Mouse (Mus musculus): ENCODE results near the gene Arhgef17.
A peak's percentile ranks its signal among the peaks of the same experiment; 100 is the strongest.

Gene Arhgef17

GRCm38 (mm10) chr7:100942789-100943615 lies 11.1 kb upstream of the Arhgef17 start:
- peak; percentile 65 for ATAC-seq (ENCODE audit: insufficient number of reproducible peaks, low FRiP score, low TSS enrichment)

- no peak for ATAC-seq (ENCODE audit: insufficient number of reproducible peaks, low FRiP score, low TSS enrichment)
Measured at GRCm38 (mm10) chr7:100941169-100941568, 9.3 kb upstream of the Arhgef17 start.

GRCm38 (mm10) chr7:100938106-100938505 lies 6.2 kb upstream of the Arhgef17 start:
- ATAC-seq (ENCODE audit: insufficient number of reproducible peaks, low FRiP score, low TSS enrichment) = no peak

GRCm38 (mm10) chr7:100937481-100937880 lies 5.6 kb upstream of the Arhgef17 start:
- ATAC-seq (ENCODE audit: insufficient number of reproducible peaks, low FRiP score, low TSS enrichment) = no peak

- ATAC-seq (ENCODE audit: insufficient number of reproducible peaks, low FRiP score, low TSS enrichment) = no peak
Measured at GRCm38 (mm10) chr7:100933520-100933919, 1.6 kb upstream of the Arhgef17 start.

GRCm38 (mm10) chr7:100932481-100933007 lies 637 bp upstream of the Arhgef17 start:
- ATAC-seq (ENCODE audit: insufficient number of reproducible peaks, low FRiP score, low TSS enrichment) = no peak

GRCm38 (mm10) chr7:100931316-100931925 lies 486 bp downstream of the Arhgef17 start:
- no peak for ATAC-seq (ENCODE audit: insufficient number of reproducible peaks, low FRiP score, low TSS enrichment)

GRCm38 (mm10) chr7:100930619-100931315 lies 1.1 kb downstream of the Arhgef17 start:
- ATAC-seq (ENCODE audit: insufficient number of reproducible peaks, low FRiP score, low TSS enrichment) = no peak

- ATAC-seq (ENCODE audit: insufficient number of reproducible peaks, low FRiP score, low TSS enrichment) = no peak
Measured at GRCm38 (mm10) chr7:100929639-100930303, 2.1 kb downstream of the Arhgef17 start.

- ATAC-seq (ENCODE audit: insufficient number of reproducible peaks, low FRiP score, low TSS enrichment) = no peak
Measured at GRCm38 (mm10) chr7:100928456-100928855, 3.5 kb downstream of the Arhgef17 start.

GRCm38 (mm10) chr7:100927287-100928000 lies 4.5 kb downstream of the Arhgef17 start:
- no peak for ATAC-seq (ENCODE audit: insufficient number of reproducible peaks, low FRiP score, low TSS enrichment)

- no peak for ATAC-seq (ENCODE audit: insufficient number of reproducible peaks, low FRiP score, low TSS enrichment)
Measured at GRCm38 (mm10) chr7:100926311-100926923, 5.5 kb downstream of the Arhgef17 start.

GRCm38 (mm10) chr7:100924674-100925445 lies 7.0 kb downstream of the Arhgef17 start:
- ATAC-seq (ENCODE audit: insufficient number of reproducible peaks, low FRiP score, low TSS enrichment) = no peak

- no peak for ATAC-seq (ENCODE audit: insufficient number of reproducible peaks, low FRiP score, low TSS enrichment)
Measured at GRCm38 (mm10) chr7:100924200-100924599, 7.7 kb downstream of the Arhgef17 start.

GRCm38 (mm10) chr7:100922907-100923306 lies 9.0 kb downstream of the Arhgef17 start:
- ATAC-seq (ENCODE audit: insufficient number of reproducible peaks, low FRiP score, low TSS enrichment) = no peak

- ATAC-seq (ENCODE audit: insufficient number of reproducible peaks, low FRiP score, low TSS enrichment) = no peak
Measured at GRCm38 (mm10) chr7:100921289-100921688, 10.6 kb downstream of the Arhgef17 start.

GRCm38 (mm10) chr7:100919809-100920107 lies 12.1 kb downstream of the Arhgef17 start:
- no peak for ATAC-seq (ENCODE audit: insufficient number of reproducible peaks, low FRiP score, low TSS enrichment)

- ATAC-seq (ENCODE audit: insufficient number of reproducible peaks, low FRiP score, low TSS enrichment) = no peak
Measured at GRCm38 (mm10) chr7:100919006-100919808, 12.7 kb downstream of the Arhgef17 start.
